Mouse (Mus musculus) liver, adult 2 months (tissue): ENCODE results near the gene E130309D02Rik.

Source experiments
- CTCF ChIP-seq: fragments of 200-500 bp; IDR thresholded peaks from 2 replicates; pipeline ENCODE4 v1.5.1; 2011; ENCODE audit warnings: low read depth, low read length, control low read depth
- POLR2A ChIP-seq: fragments of 200-500 bp; IDR thresholded peaks from 2 replicates; pipeline ENCODE4 v1.6.1; 2011; ENCODE audit warnings: low read length, control low read depth; ENCODE audit not compliant: insufficient read depth; ENCODE audit errors: extremely low read depth

GRCm38 (mm10) chr5:143357564-143357963, 42.4 kb upstream of the E130309D02Rik start:
- no peak for TF ChIP-seq POLR2A
- no peak for TF ChIP-seq CTCF
